29 mouse cellular contexts compared by ENCODE assay signal in the genomic region with DNA sequence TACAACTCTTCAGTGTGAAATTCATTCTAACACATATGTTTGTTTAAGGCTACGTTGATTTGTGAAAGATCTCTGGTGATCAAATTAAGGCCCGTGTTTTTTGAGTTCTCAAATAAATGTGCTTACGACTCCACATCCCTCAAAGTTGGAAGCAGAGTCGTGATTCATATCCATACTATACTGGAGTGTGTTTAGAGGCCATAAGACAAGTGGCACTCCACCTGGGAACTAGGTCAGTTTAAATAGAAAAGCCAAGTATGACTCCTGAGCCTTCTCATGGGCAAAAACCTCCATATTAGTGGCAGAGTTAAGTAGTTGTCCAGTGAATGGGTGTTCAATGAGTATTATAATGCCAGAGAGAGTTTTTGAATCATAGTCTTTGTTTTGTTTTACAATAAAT.
"Had no signal": no experiment of that assay in that cellular context is flagged by ENCODE, and none has a peak within 500 bp of the region (broad histone marks: within the 10 kb centered on the region; RNA-seq: fewer than 3 reads in every experiment).

No protein-coding gene starts in this region.

- ATAC-seq: forebrain, embryonic 13.5 days; forebrain, embryonic 14.5 days; forebrain, embryonic 15.5 days; forebrain, embryonic 16.5 days; forebrain, postnatal 0 days had no signal

- H3K27ac ChIP-seq: embryonic facial prominence, embryonic 10.5 days; embryonic facial prominence, embryonic 12.5 days; embryonic facial prominence, embryonic 13.5 days; embryonic facial prominence, embryonic 15.5 days; forebrain, embryonic 10.5 days; forebrain, embryonic 12.5 days; forebrain, embryonic 13.5 days; forebrain, embryonic 15.5 days; gastrocnemius, adult 2 months; heart, adult 2 months had no signal

- H3K4me2 ChIP-seq: embryonic facial prominence, embryonic 12.5 days; embryonic facial prominence, embryonic 13.5 days; embryonic facial prominence, embryonic 15.5 days; forebrain, embryonic 12.5 days; forebrain, embryonic 13.5 days; forebrain, embryonic 15.5 days had no signal

- H3K4me1 ChIP-seq: embryonic facial prominence, embryonic 10.5 days; embryonic facial prominence, embryonic 12.5 days; embryonic facial prominence, embryonic 13.5 days; embryonic facial prominence, embryonic 15.5 days; forebrain, embryonic 10.5 days; forebrain, embryonic 12.5 days; forebrain, embryonic 13.5 days; forebrain, embryonic 15.5 days had no signal

- DNase-seq: cerebellum, adult 2 months; cerebellum, adult 8-10 months; cerebellum, adult 9-10 months; cerebellum, adult 9-11 months; cerebellum, postnatal 10 days; cerebellum, postnatal 14 days; cerebellum, postnatal 25 days; cerebellum, postnatal 36 days; embryo, embryonic 11 days; forebrain, postnatal 0 days; gastrocnemius, adult 2 months; gastrocnemius, postnatal 10 days; gastrocnemius, postnatal 14 days; gastrocnemius, postnatal 25 days; gastrocnemius, postnatal 36 days; heart, adult 11 months; heart, adult 18-20 months; heart, adult 2 months had no signal

- H3K9me3 ChIP-seq: embryonic facial prominence, embryonic 10.5 days; embryonic facial prominence, embryonic 12.5 days; embryonic facial prominence, embryonic 13.5 days; embryonic facial prominence, embryonic 15.5 days; forebrain, embryonic 10.5 days; forebrain, embryonic 12.5 days; forebrain, embryonic 13.5 days; forebrain, embryonic 15.5 days had no signal

- H3K9ac ChIP-seq: embryonic facial prominence, embryonic 12.5 days; embryonic facial prominence, embryonic 13.5 days; embryonic facial prominence, embryonic 15.5 days; forebrain, embryonic 12.5 days; forebrain, embryonic 13.5 days; forebrain, embryonic 15.5 days; forebrain, postnatal 0 days had no signal

- H3K27me3 ChIP-seq: embryonic facial prominence, embryonic 12.5 days; embryonic facial prominence, embryonic 13.5 days; embryonic facial prominence, embryonic 15.5 days; forebrain, embryonic 12.5 days; forebrain, embryonic 13.5 days; forebrain, embryonic 15.5 days had no signal

- H3K36me3 ChIP-seq: embryonic facial prominence, embryonic 10.5 days; embryonic facial prominence, embryonic 12.5 days; embryonic facial prominence, embryonic 13.5 days; embryonic facial prominence, embryonic 15.5 days; forebrain, embryonic 10.5 days; forebrain, embryonic 12.5 days; forebrain, embryonic 15.5 days had no signal

- H3K4me3 ChIP-seq: embryonic facial prominence, embryonic 10.5 days; embryonic facial prominence, embryonic 12.5 days; embryonic facial prominence, embryonic 13.5 days; embryonic facial prominence, embryonic 15.5 days; erythroblast, embryonic 14.5 days; forebrain, embryonic 10.5 days; forebrain, embryonic 12.5 days; forebrain, embryonic 13.5 days; forebrain, embryonic 15.5 days; gastrocnemius, adult 2 months; heart, adult 2 months had no signal
